In the genomic region with DNA sequence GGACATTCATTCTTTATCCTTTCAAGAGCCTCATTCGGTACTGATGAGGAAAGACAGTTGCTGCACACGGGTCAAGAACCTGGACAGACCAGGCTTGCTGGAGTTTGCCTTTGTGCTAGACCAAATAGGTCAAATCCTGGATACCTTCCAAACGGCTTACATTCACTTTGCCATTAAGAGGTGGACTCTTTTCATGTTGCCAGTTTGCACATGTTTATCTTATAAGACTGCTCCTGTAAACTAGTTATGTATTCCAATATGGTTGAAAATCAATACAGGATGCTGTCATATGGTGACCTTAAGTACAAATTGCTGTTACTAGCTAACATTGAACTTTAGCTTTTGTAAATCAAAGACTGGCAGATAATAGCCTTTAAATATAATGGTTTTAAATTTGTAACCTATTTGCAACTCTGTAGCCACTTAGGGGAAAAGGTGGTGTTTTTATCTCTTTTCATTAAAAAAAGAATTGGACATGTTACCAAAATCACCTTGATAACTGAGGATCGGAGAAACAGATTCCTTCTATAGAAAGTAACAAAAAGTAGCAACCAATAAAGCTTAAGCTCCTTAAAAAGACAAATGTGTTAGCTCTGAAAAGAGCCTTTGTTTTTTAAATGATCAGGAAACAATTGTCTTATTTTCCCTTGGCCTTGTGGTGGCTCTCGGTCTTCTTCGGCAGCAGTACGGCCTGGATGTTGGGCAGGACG, we compare ENCODE assay signal across 8 mouse cellular contexts. TPM values are rescaled to one million over a fixed set of nuclear protein-coding genes. Genes with fewer than 3 reads are reported as not detected.
DNase-seq lines count a peak whose midpoint lies in the region; ATAC-seq and TF ChIP-seq lines count a peak whose summit lies in the region.

No protein-coding gene starts in this region.

- intact Hi-C loops in heart, postnatal 25 days (cut with DNase I), result no loop called here

- DNase-seq in heart, postnatal 25 days (ENCODE audit: low spot score), result no peak
- no peak for DNase-seq in liver, postnatal 0 days
- peak; percentile 53 for DNase-seq in yolk sac, embryonic 10.5 days (ENCODE audit: low spot score)
- DNase-seq in urinary bladder, postnatal 36 days (ENCODE audit: low spot score in 2 of 2), result no peak
- no peak for DNase-seq in frontal cortex, postnatal 36 days (ENCODE audit: low spot score in 2 of 2)

- H3K27me3 ChIP-seq in heart, embryonic 13.5 days (replicated peaks), result no peaks in the 10 kb centered on the region
- no peaks in the 10 kb centered on the region for H3K27me3 ChIP-seq in heart, embryonic 16.5 days (ENCODE audit: control insufficient read depth, insufficient read depth, low read length)
- H3K27me3 ChIP-seq in liver, postnatal 0 days (ENCODE audit: insufficient read depth, low read length), result no peaks in the 10 kb centered on the region

- peak overlapping the region; percentile 86 for H3K27ac ChIP-seq in heart, embryonic 13.5 days (replicated peaks)
- peak overlapping the region; percentile 96 for H3K27ac ChIP-seq in bone marrow, adult 2 months (ENCODE audit: control insufficient read depth, insufficient read depth, low read depth, low read length, poor library complexity)
- peak overlapping the region; percentile 82 for H3K27ac ChIP-seq in heart, embryonic 16.5 days (ENCODE audit: low read length)
- peak overlapping the region; percentile 91 for H3K27ac ChIP-seq in liver, postnatal 0 days (ENCODE audit: low read depth)

- TF ChIP-seq CTCF in bone marrow, adult 2 months (IDR thresholded peaks at IDR 0.05; ENCODE audit: control insufficient read depth, insufficient read depth, low read length), result no peak
- TF ChIP-seq CTCF in liver, postnatal 0 days (IDR thresholded peaks at IDR 0.05; ENCODE audit: low read depth), result peak; percentile 15; the same call in 1 of the 2 replicates

- H3K36me3 ChIP-seq in heart, embryonic 13.5 days, result no peaks in the 10 kb centered on the region
- H3K36me3 ChIP-seq in heart, embryonic 16.5 days (ENCODE audit: control insufficient read depth, insufficient read depth), result no peaks in the 10 kb centered on the region
- no peaks in the 10 kb centered on the region for H3K36me3 ChIP-seq in liver, postnatal 0 days (replicated peaks; ENCODE audit: insufficient read depth, low read length)

- 10% methylated on average over 8 of the region's 8 CpGs for WGBS in heart, embryonic 13.5 days
- 13% methylated on average over 8 of the region's 8 CpGs for WGBS in bone marrow, adult 2 months
- WGBS in heart, embryonic 16.5 days, result 7% methylated on average over 8 of the region's 8 CpGs
- 6% methylated on average over 8 of the region's 8 CpGs for WGBS in liver, postnatal 0 days (ENCODE audit: insufficient replicate concordance)

- H3K4me2 ChIP-seq in heart, embryonic 13.5 days, result peak overlapping the region; percentile 69
- H3K4me2 ChIP-seq in heart, embryonic 16.5 days (ENCODE audit: low read depth, low read length), result peak overlapping the region; percentile 62
- H3K4me2 ChIP-seq in liver, postnatal 0 days (ENCODE audit: low read depth, low read length), result peak overlapping the region; percentile 64

- H3K9ac ChIP-seq in heart, embryonic 13.5 days, result peak overlapping the region; percentile 78
- peak overlapping the region; percentile 56 for H3K9ac ChIP-seq in heart, embryonic 16.5 days (ENCODE audit: low read length)
- peak overlapping the region; percentile 70 for H3K9ac ChIP-seq in liver, postnatal 0 days (replicated peaks)

- no peak for TF ChIP-seq POLR2A in bone marrow, adult 2 months (IDR thresholded peaks at IDR 0.05; ENCODE audit: borderline replicate concordance, control insufficient read depth, low read depth, low read length)

- peak overlapping the region; percentile 49 for H3K4me3 ChIP-seq in heart, embryonic 13.5 days
- H3K4me3 ChIP-seq in bone marrow, adult 2 months (replicated peaks; ENCODE audit: control insufficient read depth, low read depth, low read length), result peak overlapping the region; percentile 63
- peak overlapping the region; percentile 52 for H3K4me3 ChIP-seq in heart, embryonic 16.5 days (ENCODE audit: low read length)
- H3K4me3 ChIP-seq in liver, postnatal 0 days (ENCODE audit: low read depth, low read length), result peak overlapping the region; percentile 45

- no peak for TF ChIP-seq EP300 in liver, postnatal 0 days (IDR thresholded peaks at IDR 0.05; ENCODE audit: low read depth)

- no peaks in the 10 kb centered on the region for H3K9me3 ChIP-seq in heart, embryonic 13.5 days
- H3K9me3 ChIP-seq in heart, embryonic 16.5 days (replicated peaks; ENCODE audit: control insufficient read depth, low read length), result no peaks in the 10 kb centered on the region
- no peaks in the 10 kb centered on the region for H3K9me3 ChIP-seq in liver, postnatal 0 days (ENCODE audit: low read length)

- peaks cover 45% of the 10 kb centered on the region for H3K4me1 ChIP-seq in heart, embryonic 13.5 days
- H3K4me1 ChIP-seq in bone marrow, adult 2 months (ENCODE audit: control insufficient read depth, insufficient read depth, low read length), result peaks cover 3% of the 10 kb centered on the region; the same call in 1 of the 2 replicates
- H3K4me1 ChIP-seq in heart, embryonic 16.5 days (ENCODE audit: control insufficient read depth, insufficient read depth, low read length), result peaks cover 29% of the 10 kb centered on the region
- peaks cover 23% of the 10 kb centered on the region for H3K4me1 ChIP-seq in liver, postnatal 0 days (ENCODE audit: insufficient read depth)

- ATAC-seq in heart, embryonic 13.5 days (ENCODE audit: extremely low read depth, insufficient number of reproducible peaks, low FRiP score, low TSS enrichment), result no peak
- ATAC-seq in heart, embryonic 16.5 days (replicated peaks; ENCODE audit: extremely low read depth, insufficient read depth, low FRiP score), result no peak
- ATAC-seq in liver, postnatal 0 days, result no peak

RNA-seq across cellular contexts. Expression of gene Hist1h2an, which starts 0.7 kb away (rescaled TPM):
- 1.2 and 6.6 TPM in 2 replicates for polyA plus RNA-seq in heart, embryonic 13.5 days (2015; fragmentation: Nextera tagmentation; extraction: Ambion mirVana)
- under 1 TPM; 0.84 to 0.94 TPM for total RNA-seq in heart, postnatal 25 days (2021)
- 14.9 and 15.3 TPM in 2 replicates for polyA plus RNA-seq in bone marrow, adult 2 months (2011; ENCODE audit: insufficient read depth, insufficient read length, low replicate concordance, missing spikeins)
- 3.0 and 3.1 TPM in 2 replicates for polyA plus RNA-seq in heart, embryonic 16.5 days (2015; fragmentation: Nextera tagmentation; extraction: Ambion mirVana)
- 8.4 and 11.4 TPM in 2 replicates for polyA plus RNA-seq in liver, postnatal 0 days (2015; fragmentation: Nextera tagmentation; extraction: Ambion mirVana)

RNA-seq across cellular contexts. Expression of gene Hist1h2bp, which starts 0.9 kb away (rescaled TPM):
- 0.37 and 0.49 TPM in 2 replicates for polyA plus RNA-seq in heart, embryonic 13.5 days (2015; fragmentation: Nextera tagmentation; extraction: Ambion mirVana)
- total RNA-seq in heart, postnatal 25 days (2021), result 1 to 10 TPM; 6.4 to 6.8 TPM
- 31.5 and 33.4 TPM in 2 replicates for polyA plus RNA-seq in bone marrow, adult 2 months (2011; ENCODE audit: insufficient read depth, insufficient read length, low replicate concordance, missing spikeins)
- polyA plus RNA-seq in heart, embryonic 16.5 days (2015; fragmentation: Nextera tagmentation; extraction: Ambion mirVana), result 0.34 and 0.52 TPM in 2 replicates
- polyA plus RNA-seq in liver, postnatal 0 days (2015; fragmentation: Nextera tagmentation; extraction: Ambion mirVana), result 2.4 and 4.6 TPM in 2 replicates

RNA-seq across cellular contexts. Expression of gene Hist1h3i, which starts 3.2 kb away (rescaled TPM):
- polyA plus RNA-seq in heart, embryonic 13.5 days (2015; fragmentation: Nextera tagmentation; extraction: Ambion mirVana), result 63.6 and 66.6 TPM in 2 replicates
- total RNA-seq in heart, postnatal 25 days (2021), result 10 to 100 TPM; 21.5 to 29.2 TPM
- 34.1 TPM in 1 of 2 replicates, not detected in the other for polyA plus RNA-seq in bone marrow, adult 2 months (2011; ENCODE audit: insufficient read depth, insufficient read length, low replicate concordance, missing spikeins)
- 50.2 and 54.0 TPM in 2 replicates for polyA plus RNA-seq in heart, embryonic 16.5 days (2015; fragmentation: Nextera tagmentation; extraction: Ambion mirVana)
- polyA plus RNA-seq in liver, postnatal 0 days (2015; fragmentation: Nextera tagmentation; extraction: Ambion mirVana), result 95.1 and 107 TPM in 2 replicates

RNA-seq across cellular contexts. Expression of gene Hist1h1b, which starts 5.9 kb away (rescaled TPM):
- polyA plus RNA-seq in heart, embryonic 13.5 days (2015; fragmentation: Nextera tagmentation; extraction: Ambion mirVana), result 13.1 and 13.2 TPM in 2 replicates
- 1 to 10 TPM; 8.0 to 9.9 TPM for total RNA-seq in heart, postnatal 25 days (2021)
- 99.1 and 123 TPM in 2 replicates for polyA plus RNA-seq in bone marrow, adult 2 months (2011; ENCODE audit: insufficient read depth, insufficient read length, low replicate concordance, missing spikeins)
- 8.6 and 9.8 TPM in 2 replicates for polyA plus RNA-seq in heart, embryonic 16.5 days (2015; fragmentation: Nextera tagmentation; extraction: Ambion mirVana)
- polyA plus RNA-seq in liver, postnatal 0 days (2015; fragmentation: Nextera tagmentation; extraction: Ambion mirVana), result 20.0 and 27.9 TPM in 2 replicates

RNA-seq across cellular contexts. Expression of gene Hist1h2bq, which starts 23.7 kb away (rescaled TPM):
- 8.4 and 10.2 TPM in 2 replicates for polyA plus RNA-seq in heart, embryonic 13.5 days (2015; fragmentation: Nextera tagmentation; extraction: Ambion mirVana)
- total RNA-seq in heart, postnatal 25 days (2021), result 10 to 100 TPM; 35.4 to 36.4 TPM
- 27.5 and 42.9 TPM in 2 replicates for polyA plus RNA-seq in bone marrow, adult 2 months (2011; ENCODE audit: insufficient read depth, insufficient read length, low replicate concordance, missing spikeins)
- polyA plus RNA-seq in heart, embryonic 16.5 days (2015; fragmentation: Nextera tagmentation; extraction: Ambion mirVana), result 9.3 and 10.4 TPM in 2 replicates
- 14.3 and 15.4 TPM in 2 replicates for polyA plus RNA-seq in liver, postnatal 0 days (2015; fragmentation: Nextera tagmentation; extraction: Ambion mirVana)
